Mouse (Mus musculus) adrenal gland, postnatal 36 days (tissue): Measurements from ENCODE around the gene Sypl2. TPM values are rescaled to one million over a fixed set of nuclear protein-coding genes. Genes with fewer than 3 reads are reported as not detected.
A peak's percentile ranks its signal among the peaks of the same experiment; 100 is the strongest.

Source experiments
- DNase-seq, 2 experiments: peaks; one replicate each; pipeline ENCODE4 v3.0.0; 2021; ENCODE audit warnings: mixed read lengths in 1 of 2
- total RNA-seq, 2 experiments: library from RNA; stranded (reverse); gene quantifications; 2 replicates each; pipeline ENCODE4 v1.2.3; 2021

Sypl2 gene
- total RNA-seq, 2 experiments from 2014 or later = 0.13 to 0.46 TPM

GRCm38 (mm10) chr3:108205601-108206000 lies 20.8 kb downstream of the Sypl2 start:
- DNase-seq = no peak

GRCm38 (mm10) chr3:108204470-108204869 lies 22.0 kb downstream of the Sypl2 start:
- no peak for DNase-seq

GRCm38 (mm10) chr3:108203621-108204325 lies 22.7 kb downstream of the Sypl2 start:
- peak; percentile 85 to 86 for DNase-seq

- DNase-seq = no peak
These were observed 23.2 kb downstream of the Sypl2 start for GRCm38 (mm10) chr3:108203212-108203611.

GRCm38 (mm10) chr3:108202506-108202905 lies 23.9 kb downstream of the Sypl2 start:
- DNase-seq = no peak

- DNase-seq = peak; percentile 95 to 98
These were observed 25.8 kb downstream of the Sypl2 start, which contains the start of gene Cyb561d1 for GRCm38 (mm10) chr3:108200329-108201323. Gene Cyb561d1 (minus strand): TSS chr3:108201212.

- no peak for DNase-seq
These were observed 27.2 kb downstream of the Sypl2 start for GRCm38 (mm10) chr3:108199231-108199630.

- peak; percentile 32 to 46 for DNase-seq
These were observed 29.4 kb downstream of the Sypl2 start for GRCm38 (mm10) chr3:108197066-108197497.

- no peak for DNase-seq
These were observed 30.4 kb downstream of the Sypl2 start for GRCm38 (mm10) chr3:108195941-108196590.

GRCm38 (mm10) chr3:108195287-108195686 lies 31.2 kb downstream of the Sypl2 start:
- DNase-seq = no peak

GRCm38 (mm10) chr3:108193686-108194085 lies 32.8 kb downstream of the Sypl2 start:
- no peak for DNase-seq

- no peak for DNase-seq
These were observed 36.6 kb downstream of the Sypl2 start for GRCm38 (mm10) chr3:108189897-108190296.

GRCm38 (mm10) chr3:108188716-108189490 lies 37.5 kb downstream of the Sypl2 start:
- no peak for DNase-seq

GRCm38 (mm10) chr3:108187111-108187795 lies 39.2 kb downstream of the Sypl2 start:
- peak in 1 of 2 experiments; percentile 28 for DNase-seq

GRCm38 (mm10) chr3:108186098-108187047 lies 40.1 kb downstream of the Sypl2 start, which contains the start of gene Amigo1:
Gene Amigo1 (plus strand): TSS chr3:108186335.
- DNase-seq = peak; percentile 70 to 85

GRCm38 (mm10) chr3:108185460-108186097 lies 40.9 kb downstream of the Sypl2 start:
- no peak for DNase-seq

- DNase-seq = no peak
These were observed 41.7 kb downstream of the Sypl2 start for GRCm38 (mm10) chr3:108184742-108185141.

- DNase-seq = no peak
These were observed 45.9 kb downstream of the Sypl2 start for GRCm38 (mm10) chr3:108180514-108180913.
